In genomic region chr11:102991681-102992080, GRCm38 (mm10) we compare ENCODE assay signal across 7 mouse cellular contexts. TPM values are rescaled to one million over a fixed set of nuclear protein-coding genes. Genes with fewer than 3 reads are reported as not detected.
DNase-seq lines count a peak whose midpoint lies in the region; ATAC-seq lines count a peak whose summit lies in the region.

No protein-coding gene starts in this region.

- H3K27me3 ChIP-seq in lung, embryonic 15.5 days = peaks cover 36% of the 10 kb centered on the region
- peaks cover 46% of the 10 kb centered on the region for H3K27me3 ChIP-seq in forebrain, embryonic 12.5 days
- peaks cover 46% of the 10 kb centered on the region for H3K27me3 ChIP-seq in limb, embryonic 13.5 days
- 0 out of 2 replicates have a peak, but pooled peaks cover 4% of the 10 kb centered on the region for H3K27me3 ChIP-seq in stomach, embryonic 14.5 days (ENCODE audit: control insufficient read depth, insufficient read depth, low read length)

- ATAC-seq in lung, embryonic 15.5 days (ENCODE audit: borderline replicate concordance, extremely low read depth, low FRiP score, low TSS enrichment) = peak; percentile 46; the same call in 1 of the 2 replicates
- peak; percentile 59 for ATAC-seq in forebrain, embryonic 12.5 days (ENCODE audit: low FRiP score)
- no peak for ATAC-seq in limb, embryonic 13.5 days (ENCODE audit: low FRiP score, low read depth)
- peak; percentile 51; the same call in 1 of the 2 replicates for ATAC-seq in stomach, embryonic 14.5 days (ENCODE audit: insufficient number of reproducible peaks, insufficient read depth, low FRiP score, low read depth)
- ATAC-seq in CD4-positive, CD25-positive, alpha-beta regulatory T cell, adult 4 months = no peak

- peak overlapping the region; percentile 12; the same call in 1 of the 2 replicates for H3K4me3 ChIP-seq in lung, embryonic 15.5 days
- H3K4me3 ChIP-seq in forebrain, embryonic 12.5 days (replicated peaks) = peak overlapping the region; percentile 3; the same call in 1 of the 2 replicates
- H3K4me3 ChIP-seq in limb, embryonic 13.5 days = peak overlapping the region; percentile 24
- H3K4me3 ChIP-seq in stomach, embryonic 14.5 days (ENCODE audit: low read depth, low read length) = 0 out of 2 replicates have a peak overlapping the region, but pooled peaks have one; percentile 10

- H3K9ac ChIP-seq in lung, embryonic 15.5 days = peak overlapping the region; percentile 4; the same call in 1 of the 2 replicates
- peak overlapping the region; percentile 40 for H3K9ac ChIP-seq in forebrain, embryonic 12.5 days
- H3K9ac ChIP-seq in limb, embryonic 13.5 days = peak overlapping the region; percentile 45
- H3K9ac ChIP-seq in stomach, embryonic 14.5 days (replicated peaks; ENCODE audit: low read depth, low read length) = no peak overlapping the region

- peak overlapping the region; percentile 45; the same call in 1 of the 2 replicates for H3K27ac ChIP-seq in lung, embryonic 15.5 days
- no peak overlapping the region for H3K27ac ChIP-seq in forebrain, embryonic 12.5 days
- no peak overlapping the region for H3K27ac ChIP-seq in limb, embryonic 13.5 days
- H3K27ac ChIP-seq in stomach, embryonic 14.5 days (ENCODE audit: low read length) = peak overlapping the region; percentile 36; the same call in 1 of the 2 replicates

- peaks cover 24% of the 10 kb centered on the region for H3K4me1 ChIP-seq in lung, embryonic 15.5 days
- H3K4me1 ChIP-seq in forebrain, embryonic 12.5 days = peaks cover 49% of the 10 kb centered on the region
- H3K4me1 ChIP-seq in limb, embryonic 13.5 days = peaks cover 19% of the 10 kb centered on the region
- peaks cover 14% of the 10 kb centered on the region; the same call in 1 of the 2 replicates for H3K4me1 ChIP-seq in stomach, embryonic 14.5 days (ENCODE audit: control insufficient read depth, insufficient read depth, low read length)

- H3K9me3 ChIP-seq in lung, embryonic 15.5 days = no peaks in the 10 kb centered on the region
- no peaks in the 10 kb centered on the region for H3K9me3 ChIP-seq in forebrain, embryonic 12.5 days
- H3K9me3 ChIP-seq in limb, embryonic 13.5 days = no peaks in the 10 kb centered on the region
- no peaks in the 10 kb centered on the region for H3K9me3 ChIP-seq in stomach, embryonic 14.5 days (ENCODE audit: control insufficient read depth, low read depth, low read length)

- DNase-seq in lung, adult 18-20 months = no peak
- DNase-seq in T-cell, adult 2 months (ENCODE audit: low spot score) = no peak

- 0% methylated on average over 16 of the region's 16 CpGs for WGBS in lung, embryonic 15.5 days
- WGBS in forebrain, embryonic 12.5 days = 2% methylated on average over 16 of the region's 16 CpGs
- WGBS in limb, embryonic 13.5 days = 1% methylated on average over 16 of the region's 16 CpGs
- WGBS in stomach, embryonic 14.5 days = 2% methylated on average over 16 of the region's 16 CpGs

- peaks cover 30% of the 10 kb centered on the region for H3K36me3 ChIP-seq in lung, embryonic 15.5 days
- H3K36me3 ChIP-seq in forebrain, embryonic 12.5 days (replicated peaks) = peaks cover 35% of the 10 kb centered on the region
- H3K36me3 ChIP-seq in limb, embryonic 13.5 days = peaks cover 32% of the 10 kb centered on the region
- H3K36me3 ChIP-seq in stomach, embryonic 14.5 days (ENCODE audit: control insufficient read depth, insufficient read depth, low read length) = peaks cover 24% of the 10 kb centered on the region

- peak overlapping the region; percentile 51 for H3K4me2 ChIP-seq in lung, embryonic 15.5 days
- peak overlapping the region; percentile 46 for H3K4me2 ChIP-seq in forebrain, embryonic 12.5 days
- peak overlapping the region; percentile 57 for H3K4me2 ChIP-seq in limb, embryonic 13.5 days (replicated peaks)
- peak overlapping the region; percentile 39 for H3K4me2 ChIP-seq in stomach, embryonic 14.5 days (replicated peaks; ENCODE audit: low read depth, low read length)

RNA-seq across cellular contexts. Expression of gene Nmt1, which starts 36.3 kb away (rescaled TPM):
- 56.8 and 59.9 TPM in 2 replicates for polyA plus RNA-seq in lung, embryonic 15.5 days (2015; fragmentation: Nextera tagmentation; extraction: Ambion mirVana)
- 49.0 and 56.2 TPM in 2 replicates for polyA plus RNA-seq in forebrain, embryonic 12.5 days (2016; fragmentation: Nextera tagmentation; extraction: Ambion mirVana)
- 49.6 and 53.2 TPM in 2 replicates for polyA plus RNA-seq in limb, embryonic 13.5 days (2015; fragmentation: Nextera tagmentation; extraction: Ambion mirVana)
- polyA plus RNA-seq in stomach, embryonic 14.5 days (2014; fragmentation: Nextera tagmentation; extraction: Ambion mirVana) = 55.1 and 62.4 TPM in 2 replicates
- 100 to 1,000 TPM; 111 TPM for polyA plus RNA-seq in CD4-positive, CD25-positive, alpha-beta regulatory T cell, adult 4 months (2017; shearing (Covaris generic))

RNA-seq across cellular contexts. Expression of gene Dcakd, which starts 36.5 kb away (rescaled TPM):
- 147 and 150 TPM in 2 replicates for polyA plus RNA-seq in lung, embryonic 15.5 days (2015; fragmentation: Nextera tagmentation; extraction: Ambion mirVana)
- 190 and 210 TPM in 2 replicates for polyA plus RNA-seq in forebrain, embryonic 12.5 days (2016; fragmentation: Nextera tagmentation; extraction: Ambion mirVana)
- polyA plus RNA-seq in limb, embryonic 13.5 days (2015; fragmentation: Nextera tagmentation; extraction: Ambion mirVana) = 197 and 201 TPM in 2 replicates
- 185 and 198 TPM in 2 replicates for polyA plus RNA-seq in stomach, embryonic 14.5 days (2014; fragmentation: Nextera tagmentation; extraction: Ambion mirVana)
- polyA plus RNA-seq in CD4-positive, CD25-positive, alpha-beta regulatory T cell, adult 4 months (2017; shearing (Covaris generic)) = 10 to 100 TPM; 26.4 to 32.5 TPM

RNA-seq across cellular contexts. Expression of gene C1ql1, which starts 45.2 kb away (rescaled TPM):
- polyA plus RNA-seq in lung, embryonic 15.5 days (2015; fragmentation: Nextera tagmentation; extraction: Ambion mirVana) = 1.4 and 1.8 TPM in 2 replicates
- 3.7 and 4.0 TPM in 2 replicates for polyA plus RNA-seq in forebrain, embryonic 12.5 days (2016; fragmentation: Nextera tagmentation; extraction: Ambion mirVana)
- polyA plus RNA-seq in limb, embryonic 13.5 days (2015; fragmentation: Nextera tagmentation; extraction: Ambion mirVana) = 1.4 and 1.7 TPM in 2 replicates
- polyA plus RNA-seq in stomach, embryonic 14.5 days (2014; fragmentation: Nextera tagmentation; extraction: Ambion mirVana) = 9.4 and 11.1 TPM in 2 replicates
- polyA plus RNA-seq in CD4-positive, CD25-positive, alpha-beta regulatory T cell, adult 4 months (2017; shearing (Covaris generic)) = not detected

Comparison
In these comparisons a context has a peak if more than half of its experiments do, and no peak if none do; other contexts are left out.
1. ATAC-seq: peak in lung, embryonic 15.5 days (single experiment), forebrain, embryonic 12.5 days (single experiment) and stomach, embryonic 14.5 days (single experiment); none in limb, embryonic 13.5 days (single experiment) and CD4-positive, CD25-positive, alpha-beta regulatory T cell, adult 4 months (single experiment).
2. H3K27ac ChIP-seq: peak in lung, embryonic 15.5 days (single experiment) and stomach, embryonic 14.5 days (single experiment); none in forebrain, embryonic 12.5 days (single experiment) and limb, embryonic 13.5 days (single experiment).
3. Peak in every context shown above with its lines, with median percentiles within 50 percentile points of each other: H3K4me2 ChIP-seq and H3K4me3 ChIP-seq.